Mouse (Mus musculus) cerebellum, postnatal 4 days (tissue): ENCODE results near the gene A930018P22Rik.
"Not testable (repeated sequence)": the region's sequence is repeated elsewhere in the genome, so short reads cannot be mapped to it uniquely, and the experiment has no call there.

ENCODE experiments used
- DNase-seq, 2 experiments: peaks; one replicate each; pipeline ENCODE4 v3.0.0; 2022; ENCODE audit warnings: low spot score in 2 of 2, mixed read lengths in 1 of 2

A930018P22Rik gene

GRCm38 (mm10) chr2:104122505-104123378 lies at the start of gene A930018P22Rik:
A930018P22Rik (plus strand) TSS chr2:104122769.
- DNase-seq, result peak; percentile 64 to 84

GRCm38 (mm10) chr2:104078285-104078684 lies 44.3 kb upstream of the A930018P22Rik start:
- not testable (repeated sequence) for DNase-seq

GRCm38 (mm10) chr2:104081436-104082050 lies 41.0 kb upstream of the A930018P22Rik start:
- DNase-seq, result not testable (repeated sequence)

GRCm38 (mm10) chr2:104082474-104082873 lies 40.1 kb upstream of the A930018P22Rik start:
- no peak for DNase-seq

- not testable (repeated sequence) for DNase-seq
Measured at GRCm38 (mm10) chr2:104084027-104084426, 38.5 kb upstream of the A930018P22Rik start.

- not testable (repeated sequence) for DNase-seq
Measured at GRCm38 (mm10) chr2:104087562-104087961, 35.0 kb upstream of the A930018P22Rik start.

GRCm38 (mm10) chr2:104093305-104093704 lies 29.3 kb upstream of the A930018P22Rik start:
- DNase-seq, result no peak

- peak in 1 of 2 experiments; percentile 32 for DNase-seq
Measured at GRCm38 (mm10) chr2:104095741-104096213, 26.8 kb upstream of the A930018P22Rik start, which contains the start of gene Cd59a. Cd59a (plus strand) TSS chr2:104095801.

GRCm38 (mm10) chr2:104096256-104096655 lies 26.3 kb upstream of the A930018P22Rik start:
- no peak for DNase-seq

GRCm38 (mm10) chr2:104096796-104097195 lies 25.8 kb upstream of the A930018P22Rik start:
- not testable (repeated sequence) for DNase-seq

- not testable (repeated sequence) for DNase-seq
Measured at GRCm38 (mm10) chr2:104097396-104097795, 25.2 kb upstream of the A930018P22Rik start.

- no peak for DNase-seq
Measured at GRCm38 (mm10) chr2:104098529-104099230, 23.9 kb upstream of the A930018P22Rik start.

GRCm38 (mm10) chr2:104099231-104099585 lies 23.4 kb upstream of the A930018P22Rik start:
- DNase-seq, result no peak

- DNase-seq, result no peak
Measured at GRCm38 (mm10) chr2:104099946-104100345, 22.6 kb upstream of the A930018P22Rik start.

- DNase-seq, result no peak
Measured at GRCm38 (mm10) chr2:104104800-104105199, 17.8 kb upstream of the A930018P22Rik start.

GRCm38 (mm10) chr2:104109021-104109420 lies 13.5 kb upstream of the A930018P22Rik start:
- not testable (repeated sequence) for DNase-seq

- DNase-seq, result no peak
Measured at GRCm38 (mm10) chr2:104109528-104109927, 13.0 kb upstream of the A930018P22Rik start.

- no peak for DNase-seq
Measured at GRCm38 (mm10) chr2:104110031-104110430, 12.5 kb upstream of the A930018P22Rik start.

GRCm38 (mm10) chr2:104111170-104111797 lies 11.3 kb upstream of the A930018P22Rik start:
- not testable (repeated sequence) for DNase-seq

- DNase-seq, result not testable (repeated sequence)
Measured at GRCm38 (mm10) chr2:104113563-104113962, 9.0 kb upstream of the A930018P22Rik start.

GRCm38 (mm10) chr2:104114898-104115297 lies 7.7 kb upstream of the A930018P22Rik start:
- DNase-seq, result no peak
